Mouse (Mus musculus): ENCODE measurements around the gene Ptpra.
"Not testable (repeated sequence)": the region's sequence is repeated elsewhere in the genome, so short reads cannot be mapped to it uniquely, and the experiment has no call there.

Gene Ptpra

DNA sequence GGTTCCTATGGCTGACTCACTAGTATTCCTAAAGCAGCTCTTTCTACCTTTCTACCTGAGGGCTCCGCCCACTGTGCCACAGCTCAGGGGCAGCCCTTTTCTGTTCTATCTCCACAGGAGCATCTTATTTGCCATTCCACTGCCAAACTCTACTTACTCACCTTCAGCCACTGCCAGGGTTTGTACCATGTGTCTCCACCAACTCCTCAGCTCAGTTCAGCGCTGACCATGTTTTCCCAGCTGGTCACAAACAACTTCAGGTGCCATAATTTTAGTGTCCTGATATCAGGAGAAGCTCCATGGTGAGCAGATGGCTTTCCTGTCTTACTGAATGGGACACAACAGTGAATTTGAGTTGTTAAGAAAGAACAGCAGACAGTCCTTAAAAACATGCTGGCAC is 107.4 kb downstream of the Ptpra start:
- DNase-seq (ENCODE audit: low spot score), result no peak

DNA sequence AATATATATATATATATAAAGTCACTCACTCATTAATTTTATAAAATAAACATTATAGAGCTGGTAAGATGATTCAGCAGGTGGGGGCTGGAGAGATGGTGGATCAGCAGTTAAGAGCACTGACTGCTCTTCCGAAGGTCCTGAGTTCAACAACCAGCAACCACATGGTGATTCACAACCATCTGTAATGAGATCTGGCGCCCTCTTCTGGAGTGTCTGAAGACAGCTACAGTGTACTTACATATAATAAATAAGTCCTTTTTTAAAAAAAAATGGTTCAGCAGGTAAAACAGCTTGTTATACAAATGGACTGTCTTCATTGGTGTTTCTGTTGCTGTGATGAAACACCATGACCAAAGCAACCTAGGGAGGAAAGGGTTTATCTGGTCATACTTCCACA is 107.9 kb downstream of the Ptpra start:
- DNase-seq (ENCODE audit: low spot score), result no peak

DNA sequence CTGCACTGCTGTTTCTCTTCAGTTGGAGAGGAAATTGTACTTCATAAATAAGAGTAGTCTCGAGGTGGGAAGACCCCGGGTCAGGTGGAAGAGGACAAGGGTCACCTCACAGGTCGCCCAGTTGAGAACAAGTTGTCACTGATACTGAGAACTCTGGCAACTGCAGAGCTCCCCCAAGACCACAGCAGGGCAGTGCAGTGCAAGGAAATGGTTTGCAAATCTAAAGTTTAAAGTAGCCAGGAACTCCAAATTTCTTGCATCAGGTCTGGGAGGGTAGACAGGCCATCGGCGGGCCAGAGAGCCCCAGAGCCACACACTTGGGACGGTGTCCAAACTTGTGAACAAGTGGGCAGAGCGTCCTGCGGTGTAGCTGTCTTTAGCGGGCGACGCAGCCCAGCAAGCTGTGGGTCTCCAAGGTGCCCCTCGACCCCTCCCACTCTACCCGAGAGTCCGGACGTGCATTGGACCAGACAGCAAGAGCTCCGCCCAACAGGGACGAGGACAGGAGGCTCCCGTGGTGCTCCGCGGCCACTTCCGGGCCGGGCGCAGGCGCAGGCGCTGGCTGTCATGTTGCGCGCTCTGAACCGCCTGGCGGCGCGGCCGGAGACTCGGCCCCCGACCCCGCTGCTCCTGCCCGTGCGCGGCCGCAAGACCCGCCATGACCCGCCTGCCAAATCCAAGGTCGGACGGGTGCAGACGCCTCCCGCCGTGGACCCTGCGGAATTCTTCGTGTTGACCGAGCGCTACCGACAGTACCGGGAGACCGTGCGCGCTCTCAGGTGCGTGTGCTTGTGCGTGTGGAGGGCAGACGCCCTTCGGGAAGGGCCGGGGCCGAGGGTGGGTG is 113.4 kb downstream of the Ptpra start, which contains the start of gene Mrps26:
Gene Mrps26 (plus strand): TSS at position 531 of the 844 bp plus-strand sequence.
- peak; percentile 90 for DNase-seq (ENCODE audit: low spot score)

DNA sequence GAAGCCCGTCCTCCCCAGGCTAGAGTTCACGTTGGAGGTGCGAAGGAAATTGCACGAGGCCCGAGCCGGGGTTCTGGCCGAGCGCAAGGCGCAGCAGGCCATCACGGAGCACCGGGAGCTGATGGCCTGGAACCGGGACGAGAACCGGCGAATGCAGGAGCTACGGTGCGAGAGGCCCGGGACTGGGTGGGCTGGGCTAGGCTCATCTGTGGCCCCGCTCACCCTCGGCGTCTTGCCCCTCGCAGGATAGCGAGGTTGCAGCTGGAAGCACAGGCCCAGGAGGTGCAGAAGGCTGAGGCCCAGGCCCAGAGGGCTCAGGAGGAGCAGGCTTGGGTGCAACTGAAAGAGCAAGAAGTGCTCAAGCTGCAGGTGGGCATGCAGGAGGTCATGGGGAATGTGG is 114.0 kb downstream of the Ptpra start:
- DNase-seq (ENCODE audit: low spot score), result no peak

DNA sequence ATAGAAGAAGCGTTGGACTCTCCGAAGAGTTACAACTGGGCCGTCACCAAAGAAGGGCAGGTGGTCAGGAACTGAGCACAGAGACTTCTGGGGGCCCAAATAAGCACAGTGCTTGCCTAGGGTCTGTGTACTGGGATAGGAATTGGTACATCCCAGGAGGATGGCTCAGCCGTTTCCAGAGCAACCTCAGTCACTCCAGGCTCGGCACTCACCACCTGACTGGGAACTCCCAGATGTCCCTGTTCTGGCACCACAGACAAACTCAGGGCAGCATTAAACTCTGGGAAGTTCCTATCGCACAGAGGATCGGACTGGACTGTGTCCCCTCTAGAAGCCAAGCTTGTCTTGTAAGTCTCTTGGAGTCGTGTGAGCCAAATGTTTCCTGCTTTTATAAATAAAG is 114.9 kb downstream of the Ptpra start:
- DNase-seq (ENCODE audit: low spot score), result no peak

DNA sequence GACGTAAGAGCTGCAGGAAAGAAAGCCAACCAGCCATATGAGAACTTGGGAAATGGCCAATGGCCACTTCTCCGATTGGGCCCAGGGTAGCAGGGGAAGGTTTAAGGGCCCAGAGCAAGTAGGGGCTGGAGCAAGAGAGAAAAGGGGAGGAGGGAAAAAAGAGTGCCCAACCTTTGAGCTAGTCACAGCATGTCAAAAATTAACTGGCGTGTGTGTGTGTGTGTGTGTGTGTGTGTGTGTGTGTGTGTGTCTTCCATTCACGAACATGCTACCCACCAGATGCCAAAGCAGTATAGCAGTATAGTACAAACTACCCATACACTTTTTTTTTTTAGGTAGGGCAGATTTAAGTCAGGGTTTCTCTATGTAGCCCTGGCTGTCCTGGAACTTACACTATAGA is 118.8 kb downstream of the Ptpra start:
- no peak for DNase-seq (ENCODE audit: low spot score)

DNA sequence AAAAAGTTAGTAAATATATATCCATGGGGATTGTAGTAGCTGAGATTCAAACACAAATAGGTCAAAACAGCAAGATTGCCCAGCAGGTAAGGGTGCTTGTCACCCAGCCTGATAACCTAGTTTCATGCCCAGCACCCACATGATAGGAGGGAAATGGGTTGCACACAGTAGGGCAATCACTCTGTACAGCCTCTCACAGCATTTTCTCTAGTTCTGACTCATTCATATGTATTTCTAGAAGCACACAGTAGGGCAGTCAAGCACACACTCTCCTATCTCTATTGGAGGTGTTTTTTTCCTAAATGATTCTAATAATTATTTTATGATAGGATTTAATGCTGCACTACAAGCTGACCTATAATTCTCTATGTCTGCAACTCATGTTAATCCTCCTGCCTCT is 119.8 kb downstream of the Ptpra start:
- DNase-seq (ENCODE audit: low spot score), result no peak

DNA sequence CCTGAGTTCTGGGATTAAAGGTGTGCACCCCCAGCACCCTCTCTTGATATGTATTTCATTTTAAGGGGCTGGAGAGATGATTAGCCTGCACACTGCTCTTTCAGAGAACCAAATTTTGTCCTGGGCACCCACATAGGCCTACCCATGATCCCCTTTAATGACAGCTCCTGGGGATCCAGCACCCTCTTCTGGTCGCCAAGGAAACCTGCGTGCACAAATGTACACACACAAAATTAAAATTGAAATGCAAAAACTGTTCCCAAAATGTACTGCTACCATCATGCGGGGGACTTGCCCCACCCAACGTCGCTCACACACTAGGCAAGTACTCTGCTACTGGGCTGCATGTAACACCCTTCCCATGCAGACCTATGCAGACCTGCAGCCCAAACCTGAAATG is 124.9 kb downstream of the Ptpra start:
- no peak for DNase-seq (ENCODE audit: low spot score)

DNA sequence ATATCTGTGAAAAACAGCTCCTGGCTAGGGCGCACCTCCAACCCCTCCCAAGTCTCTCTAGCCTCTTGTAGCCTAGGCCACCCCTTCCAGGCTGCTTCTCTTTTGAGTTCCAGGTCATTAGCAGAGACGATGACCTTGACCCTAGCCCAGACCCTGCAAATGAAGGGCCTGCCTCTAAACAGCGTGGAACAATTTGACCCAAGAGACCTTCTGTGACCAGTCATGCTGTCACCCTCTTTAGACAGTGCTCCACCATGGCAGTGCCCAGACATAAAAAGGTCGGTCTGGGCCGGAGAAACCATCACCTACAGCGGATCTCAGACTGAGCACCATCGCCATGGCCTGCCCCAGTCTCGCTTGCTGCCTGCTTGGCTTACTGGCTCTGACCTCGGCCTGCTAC is 125.8 kb downstream of the Ptpra start, which contains the start of gene Oxt:
Gene Oxt (plus strand): TSS at position 301 of the 400 bp plus-strand sequence.
- DNase-seq (ENCODE audit: low spot score), result no peak

DNA sequence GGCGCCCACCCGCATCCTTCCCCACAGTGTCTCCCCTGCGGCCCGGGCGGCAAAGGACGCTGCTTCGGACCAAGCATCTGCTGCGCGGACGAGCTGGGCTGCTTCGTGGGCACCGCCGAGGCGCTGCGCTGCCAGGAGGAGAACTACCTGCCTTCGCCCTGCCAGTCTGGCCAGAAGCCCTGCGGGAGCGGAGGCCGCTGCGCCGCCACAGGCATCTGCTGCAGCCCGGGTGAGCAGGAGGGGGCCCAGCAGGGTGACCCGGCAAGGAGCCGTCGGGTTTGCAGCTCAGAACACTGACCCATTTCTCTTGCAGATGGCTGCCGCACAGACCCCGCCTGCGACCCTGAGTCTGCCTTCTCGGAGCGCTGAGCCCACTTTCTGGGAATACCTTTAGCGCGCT is 126.5 kb downstream of the Ptpra start:
- DNase-seq (ENCODE audit: low spot score), result not testable (repeated sequence)

DNA sequence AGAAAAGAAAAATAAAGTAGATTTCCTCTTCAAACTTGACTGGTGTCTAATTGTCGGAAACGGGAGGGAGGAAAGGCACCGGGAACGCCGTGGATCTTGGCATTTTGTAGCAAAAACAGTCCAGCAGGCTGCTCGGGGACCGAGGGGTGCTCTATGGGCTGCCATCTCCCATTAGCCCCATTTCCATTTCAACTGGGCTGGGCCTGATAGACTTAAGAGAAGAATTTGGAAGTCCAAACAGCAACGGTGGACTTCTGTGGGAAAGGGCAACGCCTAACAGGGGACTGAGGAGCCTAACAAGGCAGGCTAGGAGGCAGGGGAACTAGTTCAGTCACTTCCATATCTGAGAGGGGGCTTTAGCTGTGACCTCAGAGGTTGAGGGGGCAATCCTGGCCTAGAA is 126.9 kb downstream of the Ptpra start:
- DNase-seq (ENCODE audit: low spot score), result no peak

DNA sequence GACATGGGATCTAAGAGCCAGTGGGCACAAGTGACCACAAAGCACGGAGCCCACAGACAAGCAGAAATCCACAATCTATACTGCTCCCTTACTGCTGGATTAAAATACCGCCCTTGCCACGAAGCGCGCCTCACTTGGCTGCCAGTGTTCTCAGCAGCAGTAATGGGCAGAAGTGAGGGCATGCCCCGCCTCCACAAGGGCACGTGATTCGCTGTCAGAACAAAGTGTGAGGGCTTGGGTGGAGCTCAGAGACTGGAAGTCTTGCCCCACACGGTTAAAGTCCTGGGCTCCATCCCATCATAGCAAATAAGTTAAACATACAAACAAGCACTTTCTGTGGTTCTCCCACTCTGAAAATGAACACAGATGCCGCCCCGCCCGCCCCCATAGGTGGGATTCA is 127.6 kb downstream of the Ptpra start:
- DNase-seq (ENCODE audit: low spot score), result no peak

DNA sequence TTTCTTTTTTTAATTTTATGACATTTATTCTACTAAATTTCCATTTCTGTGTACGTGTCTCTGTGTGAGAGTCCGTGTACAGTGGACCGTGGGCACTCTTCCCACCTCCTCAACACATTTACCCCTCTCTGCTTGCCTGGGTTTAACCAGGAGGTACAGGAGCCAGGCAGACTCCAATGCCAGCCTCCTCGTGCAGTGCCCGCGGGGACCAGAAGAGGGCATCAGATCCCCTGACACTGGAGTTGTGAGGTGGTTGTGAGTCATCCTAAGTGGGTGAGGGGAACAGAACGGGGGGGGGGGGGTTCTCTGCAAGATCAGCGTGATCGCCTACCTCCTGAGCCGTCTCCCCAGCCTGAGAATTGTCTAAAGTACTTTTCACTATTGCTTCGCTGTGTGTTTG is 128.1 kb downstream of the Ptpra start:
- DNase-seq (ENCODE audit: low spot score), result peak; percentile 78

DNA sequence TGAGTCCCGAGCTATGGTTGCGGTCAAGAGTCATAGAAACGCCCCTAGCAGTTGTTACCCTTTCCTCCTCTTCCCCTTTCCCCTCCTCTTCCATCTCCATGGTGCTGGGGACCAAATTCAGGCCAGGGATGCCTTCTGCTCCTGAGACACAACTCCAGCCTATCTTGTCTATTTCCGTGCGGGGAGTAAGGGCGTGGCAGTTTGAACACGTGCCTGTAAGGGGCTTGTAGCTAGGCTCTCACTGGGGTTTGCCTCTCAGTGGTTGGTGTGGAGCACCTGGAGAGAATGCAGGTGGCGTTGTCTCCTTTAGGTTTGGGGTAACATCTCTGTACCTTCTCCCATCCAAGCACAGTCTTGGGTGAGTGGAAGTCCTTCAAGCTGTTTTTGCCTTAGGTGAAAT is 129.7 kb downstream of the Ptpra start:
- no peak for DNase-seq (ENCODE audit: low spot score)

DNA sequence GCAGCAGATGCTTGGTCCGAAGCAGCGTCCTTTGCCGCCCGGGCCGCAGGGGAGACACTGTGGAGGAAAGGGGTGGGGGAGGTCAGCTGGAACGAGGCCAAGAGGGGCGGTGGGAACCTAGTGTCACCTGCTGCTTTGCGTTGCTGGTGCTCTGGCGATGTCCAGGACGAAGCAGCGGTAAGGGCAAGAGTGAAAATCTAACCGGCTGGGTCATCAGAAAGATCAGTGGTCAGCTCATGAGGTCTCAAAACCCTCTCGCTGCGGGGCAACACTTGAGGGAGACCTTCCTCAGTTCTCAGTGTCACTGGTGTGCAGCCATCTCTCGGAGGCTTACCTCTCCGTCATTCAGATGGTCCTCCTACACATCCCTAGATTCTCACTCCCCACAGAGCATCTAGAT is 131.1 kb downstream of the Ptpra start:
- DNase-seq (ENCODE audit: low spot score), result no peak

DNA sequence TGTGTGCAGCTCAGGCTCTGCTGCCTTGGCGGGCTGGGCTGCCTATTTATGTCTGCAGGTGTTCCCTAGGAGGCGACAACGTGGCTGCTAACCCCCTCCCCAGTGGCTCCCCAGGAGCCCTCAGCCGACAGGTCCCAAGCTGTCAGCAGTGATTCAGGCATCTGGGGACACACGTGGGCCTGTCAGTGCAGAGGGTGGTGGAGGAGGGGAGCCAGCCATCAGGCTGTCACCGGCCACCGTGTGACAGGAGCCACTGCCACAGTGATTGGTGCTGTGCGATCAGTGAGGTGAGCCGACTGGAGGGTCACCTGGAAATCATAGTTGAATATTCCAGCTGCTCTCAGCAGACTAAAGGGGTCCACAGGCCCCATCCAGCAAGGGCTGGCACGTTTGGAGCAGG is 132.5 kb downstream of the Ptpra start, which contains the start of gene Avp:
Gene Avp (minus strand): TSS at position 3 of the 400 bp plus-strand sequence.
- DNase-seq (ENCODE audit: low spot score), result no peak

DNA sequence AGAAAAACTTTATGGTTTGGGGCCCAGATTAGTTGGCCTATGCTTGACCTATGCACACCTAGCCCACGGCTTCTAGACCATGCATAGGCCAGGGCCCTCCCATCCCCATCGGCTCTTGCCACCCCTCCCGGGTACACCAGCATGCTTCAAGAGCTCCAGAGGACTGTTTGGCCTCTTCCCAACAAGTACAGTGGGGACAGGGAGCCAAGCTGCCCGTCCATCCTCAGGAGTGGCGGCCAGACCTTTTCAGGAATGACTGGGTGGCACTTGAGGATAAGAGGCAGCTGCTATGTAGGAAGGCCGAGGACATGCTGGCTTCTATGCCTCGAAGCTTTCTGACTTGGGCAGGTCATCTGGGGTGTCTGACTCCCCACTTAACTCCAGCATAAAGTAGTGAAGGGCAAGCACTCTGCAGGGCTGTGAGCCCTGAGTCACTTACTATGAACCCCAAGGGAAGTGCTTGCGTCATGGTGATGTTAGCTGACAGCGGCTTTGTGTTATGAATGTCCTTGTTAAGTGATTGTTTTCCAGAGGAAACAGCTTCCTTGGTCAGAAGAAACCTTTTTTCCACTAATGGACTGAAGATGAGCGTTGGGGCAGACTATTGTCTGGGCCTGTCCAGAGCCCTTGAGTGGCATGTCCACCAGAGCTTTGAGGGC is 134.0 kb downstream of the Ptpra start:
- DNase-seq (ENCODE audit: low spot score), result no peak

DNA sequence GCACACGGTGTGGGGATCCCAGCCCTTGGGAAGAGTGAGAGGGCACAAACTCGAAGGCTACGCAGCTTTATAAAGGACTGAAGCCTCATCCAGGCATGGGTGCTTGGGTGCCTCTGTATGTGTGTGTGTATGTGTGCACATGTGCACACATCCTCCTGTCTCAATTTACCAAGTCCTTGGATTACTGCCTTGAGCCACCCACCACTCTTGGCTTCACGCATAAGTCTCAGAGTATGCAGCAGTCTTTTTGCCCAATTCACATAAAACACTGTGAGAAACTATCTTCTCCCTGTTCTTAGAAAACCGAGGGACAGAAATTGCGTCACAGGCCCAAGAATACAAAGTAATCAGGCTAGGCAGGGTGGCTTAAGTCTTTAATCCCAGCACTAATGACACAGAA is 135.9 kb downstream of the Ptpra start:
- DNase-seq (ENCODE audit: low spot score), result no peak

DNA sequence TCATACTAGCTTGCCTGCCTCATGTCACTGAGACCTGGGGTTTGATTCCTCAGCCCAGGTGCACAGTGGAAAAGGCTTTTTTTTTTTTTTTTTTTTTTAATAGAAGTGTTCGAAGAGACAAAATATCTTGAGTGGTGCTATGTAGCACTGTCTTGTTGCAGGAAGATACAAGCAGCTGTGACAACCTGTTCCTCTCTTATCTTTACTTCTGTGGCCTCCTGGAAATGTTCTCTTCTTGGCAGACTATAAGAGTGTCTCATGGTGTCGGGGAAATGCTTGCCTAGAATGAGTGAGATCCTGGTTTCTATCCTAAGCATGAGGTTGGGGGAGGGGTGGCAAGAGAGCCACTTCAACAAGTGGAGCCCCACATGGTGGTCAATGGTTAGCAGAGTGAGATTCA is 138.3 kb downstream of the Ptpra start:
- DNase-seq (ENCODE audit: low spot score), result no peak

DNA sequence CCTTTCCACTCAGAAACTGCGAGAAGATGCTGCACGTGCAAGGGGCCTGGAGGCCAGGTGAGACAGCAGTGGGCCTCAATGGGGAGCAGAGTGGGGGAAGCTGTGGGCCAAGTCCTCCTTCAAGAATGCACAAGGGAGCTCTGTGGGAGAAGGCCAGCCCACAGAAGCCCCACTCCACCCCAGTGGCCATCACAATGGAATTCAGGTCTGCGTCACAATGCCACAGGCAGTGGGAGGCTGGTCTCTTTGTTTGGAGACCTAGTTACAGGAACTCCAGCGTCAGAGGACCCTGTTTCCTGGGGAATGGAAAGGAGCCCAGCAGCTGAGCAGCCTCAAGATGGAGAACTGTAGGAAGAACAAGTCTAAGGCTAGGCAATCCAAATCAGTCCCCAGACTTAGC is 139.1 kb downstream of the Ptpra start:
- no peak for DNase-seq (ENCODE audit: low spot score)

DNA sequence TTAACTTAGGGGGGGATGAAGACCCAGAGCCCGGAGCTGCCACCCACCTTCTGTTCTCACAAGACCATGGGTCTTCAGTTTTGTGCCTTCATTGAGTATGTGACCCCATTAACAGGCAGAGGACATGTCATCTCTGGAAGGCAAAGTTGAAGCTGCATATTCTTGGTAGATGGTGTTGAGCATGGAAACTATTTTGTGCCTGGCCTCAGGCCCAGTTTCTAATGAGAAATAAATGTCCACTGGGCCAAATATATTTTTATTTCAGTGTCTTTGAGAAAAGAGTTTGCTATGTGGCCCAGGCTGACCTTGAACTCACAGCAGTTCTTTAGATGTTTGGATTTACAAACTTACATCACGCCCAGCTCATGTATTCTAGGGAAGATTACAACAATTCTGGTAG is 139.7 kb downstream of the Ptpra start:
- DNase-seq (ENCODE audit: low spot score), result no peak

DNA sequence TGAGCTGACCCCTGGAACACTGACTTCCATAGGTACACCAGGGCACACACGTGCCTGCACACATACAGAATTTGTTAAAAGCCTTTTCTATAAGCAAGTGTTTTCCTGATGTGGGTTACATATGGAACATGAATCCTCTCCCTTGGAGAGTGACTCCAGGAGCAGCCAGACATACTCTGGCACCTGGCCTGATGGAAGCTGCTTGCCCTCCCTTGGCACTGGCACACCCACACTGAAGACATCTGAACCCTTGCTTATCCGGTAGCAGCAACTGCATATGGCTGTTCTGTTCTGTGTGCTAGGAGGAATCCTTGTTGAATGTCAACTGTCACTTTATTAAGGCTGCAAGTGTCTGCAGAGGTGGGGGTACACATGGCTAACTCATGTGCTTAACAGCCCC is 140.9 kb downstream of the Ptpra start:
- DNase-seq (ENCODE audit: low spot score), result no peak

DNA sequence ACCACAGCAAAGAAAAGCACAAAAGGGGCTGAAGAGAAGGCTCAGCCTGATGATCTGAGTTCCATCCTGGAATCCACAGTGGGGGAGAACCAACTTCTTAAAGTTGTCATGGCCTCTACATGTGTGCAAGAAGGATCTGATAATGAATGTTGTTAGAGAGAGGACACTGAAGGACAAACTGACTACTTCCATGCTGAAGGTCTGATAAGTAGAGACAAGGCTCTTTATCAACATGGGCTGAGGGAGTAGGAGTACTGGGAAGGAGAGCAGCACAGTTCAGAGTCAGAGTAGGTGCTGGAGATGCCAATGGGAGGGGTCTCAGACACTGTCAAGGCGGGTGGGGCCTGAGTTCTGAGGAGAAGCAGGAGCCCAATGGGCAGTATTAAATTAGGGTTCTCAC is 145.5 kb downstream of the Ptpra start:
- DNase-seq (ENCODE audit: low spot score), result no peak

DNA sequence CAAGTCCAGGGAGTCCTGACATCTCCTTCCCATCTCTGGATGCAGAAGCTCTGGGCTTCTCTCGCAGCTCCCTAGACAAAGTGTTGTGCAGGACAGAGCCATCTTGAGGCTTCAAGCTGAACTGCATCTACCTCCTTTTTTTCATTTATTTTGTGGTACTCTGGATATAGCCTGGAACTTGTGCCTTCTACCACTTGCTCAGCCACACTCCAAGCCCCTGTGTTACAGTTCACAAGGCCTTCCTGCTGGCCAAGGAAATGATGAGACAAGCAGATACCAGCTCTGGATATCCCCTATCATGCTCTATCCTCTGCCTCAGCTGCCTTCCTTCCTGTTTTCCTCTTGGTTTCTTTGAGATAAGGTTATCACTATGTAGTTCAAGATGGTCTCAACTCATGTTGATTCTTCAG is 147.5 kb downstream of the Ptpra start:
- no peak for DNase-seq (ENCODE audit: low spot score)

Measured in testis, postnatal 10 days (tissue).